Mouse (Mus musculus): Measurements from ENCODE around the gene Aldh3b3.

Gene Aldh3b3

DNA sequence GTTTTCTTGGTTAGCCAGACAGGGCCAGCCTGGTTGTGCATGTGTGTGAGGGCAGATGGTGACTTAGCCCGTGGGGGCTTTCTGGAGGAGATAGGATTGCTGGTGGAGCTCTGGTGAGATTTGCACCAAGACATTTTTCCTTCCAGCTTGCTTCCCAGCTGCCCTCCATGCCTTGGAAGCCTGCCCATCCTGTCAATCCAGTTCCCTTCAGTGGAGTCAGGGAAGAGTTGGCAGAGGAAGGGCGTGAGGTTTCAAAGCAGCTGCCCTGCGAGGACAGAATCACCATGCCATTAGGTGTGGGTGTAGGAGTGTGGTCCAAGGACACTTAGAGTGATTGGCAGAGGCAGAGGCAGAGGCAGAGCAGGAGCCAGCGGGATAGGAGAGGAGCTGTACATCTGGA is at the start of gene Aldh3b3:
Gene Aldh3b3, plus strand, starts transcription at position 176 of the 400 bp plus-strand sequence.
- DNase-seq, result no peak

- no peak for DNase-seq
Measured at GRCm38 (mm10) chr19:3910206-3910605, 48.2 kb upstream of the Aldh3b3 start.

DNA sequence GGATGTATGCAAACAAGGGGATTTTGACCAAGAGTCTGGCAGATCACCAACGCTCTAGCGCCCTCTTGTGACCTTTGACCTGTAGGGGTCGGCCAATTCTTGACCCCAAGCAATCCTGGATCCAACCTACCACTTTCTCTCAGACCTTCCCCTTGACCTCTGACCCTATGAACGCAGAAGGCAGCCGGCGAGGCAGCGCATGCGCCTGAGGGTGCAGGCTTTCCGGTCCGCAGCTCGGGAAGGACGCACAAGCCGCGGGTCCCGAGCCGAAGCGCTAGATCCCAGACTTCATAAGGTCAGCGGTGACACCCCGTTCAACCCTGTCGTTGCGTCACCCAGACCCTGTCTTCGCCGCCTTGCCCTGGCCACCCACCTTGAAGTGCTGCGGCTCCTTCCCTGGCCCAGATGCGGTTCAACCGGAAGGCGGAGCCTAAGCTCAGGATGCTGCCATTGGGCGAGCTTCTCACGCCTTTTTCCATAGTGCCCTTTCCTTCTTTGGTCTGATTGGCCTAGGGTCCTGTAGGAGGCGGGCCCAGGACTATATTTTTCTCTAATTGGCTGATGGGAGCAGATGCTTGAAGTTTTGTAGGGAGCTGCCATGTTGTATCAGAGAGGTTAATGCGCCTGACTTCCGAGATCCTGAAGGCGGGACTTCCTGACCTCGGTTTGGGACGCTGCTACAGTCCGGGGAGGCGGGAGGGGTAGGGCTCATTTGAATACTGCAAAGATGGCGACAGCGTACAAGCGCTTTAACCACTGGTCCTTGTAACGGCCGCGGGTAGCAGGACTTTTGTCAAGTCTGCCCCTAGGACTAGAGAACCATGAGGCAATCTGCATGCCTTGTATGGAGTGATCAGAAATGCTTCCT is 45.9 kb upstream of the Aldh3b3 start, which contains the start of gene Ndufs8:
Gene Ndufs8, minus strand, starts transcription at position 438 of the 868 bp plus-strand sequence.
- peak; percentile 98 for DNase-seq

DNA sequence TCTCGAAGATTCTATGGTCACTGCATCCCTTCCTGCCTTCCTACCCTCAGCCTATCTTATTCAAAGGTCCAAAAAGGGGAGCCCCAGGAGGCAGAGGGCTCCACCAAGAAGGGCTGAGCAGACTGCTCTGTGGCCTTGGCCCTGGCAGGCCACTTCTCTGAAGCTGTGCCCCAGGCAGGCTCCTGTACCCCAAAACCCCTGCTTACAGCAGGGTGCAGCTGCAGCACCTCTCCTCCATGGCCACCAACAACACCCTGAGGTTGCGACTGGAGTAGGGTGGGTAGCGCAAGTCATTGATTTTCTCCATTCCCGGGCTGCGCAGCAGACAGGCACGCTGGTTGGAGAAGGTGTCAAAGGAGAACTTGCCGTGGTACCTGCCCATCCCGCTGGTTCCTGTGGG is 44.8 kb upstream of the Aldh3b3 start:
- peak; percentile 51 for DNase-seq

DNA sequence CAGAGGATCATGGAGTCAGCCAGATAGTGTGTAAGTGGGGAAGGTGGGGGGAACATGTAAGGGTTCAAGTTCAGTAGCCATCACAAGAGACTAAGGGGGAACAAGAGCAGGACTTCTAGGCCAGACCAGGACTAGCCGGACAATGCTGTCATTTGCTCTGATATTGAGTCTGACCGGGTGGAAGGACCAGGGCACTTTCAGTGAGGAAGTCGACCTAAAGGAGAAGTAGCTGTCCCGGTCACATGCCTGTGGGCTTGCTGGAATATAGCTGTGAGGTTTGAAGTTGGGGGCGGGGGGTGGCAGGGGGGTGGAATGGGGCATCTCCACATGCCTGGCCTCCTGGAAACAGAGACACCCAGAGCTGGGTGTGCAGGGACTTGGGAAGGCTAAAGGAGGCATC is 43.9 kb upstream of the Aldh3b3 start:
- DNase-seq, result no peak

DNA sequence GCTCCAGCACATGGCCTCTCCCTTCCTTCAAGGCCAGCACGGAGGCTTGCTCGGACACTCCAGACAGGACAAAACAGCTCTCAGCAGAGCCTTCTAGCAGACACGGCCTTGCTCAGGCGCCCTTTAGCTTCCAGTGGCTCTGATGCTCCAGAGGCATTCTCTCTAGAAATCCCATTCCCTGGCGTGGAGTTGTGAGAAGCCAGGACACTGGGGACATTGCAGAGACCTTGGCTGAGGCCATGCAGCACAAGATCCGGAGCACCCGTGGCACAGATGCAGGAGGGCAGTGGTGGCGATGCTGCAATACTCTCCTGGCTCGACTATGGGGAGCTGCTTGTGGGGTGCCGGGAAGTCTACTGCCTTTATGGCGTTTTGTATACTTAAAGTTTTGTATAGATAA is 41.7 kb upstream of the Aldh3b3 start:
- no peak for DNase-seq

DNA sequence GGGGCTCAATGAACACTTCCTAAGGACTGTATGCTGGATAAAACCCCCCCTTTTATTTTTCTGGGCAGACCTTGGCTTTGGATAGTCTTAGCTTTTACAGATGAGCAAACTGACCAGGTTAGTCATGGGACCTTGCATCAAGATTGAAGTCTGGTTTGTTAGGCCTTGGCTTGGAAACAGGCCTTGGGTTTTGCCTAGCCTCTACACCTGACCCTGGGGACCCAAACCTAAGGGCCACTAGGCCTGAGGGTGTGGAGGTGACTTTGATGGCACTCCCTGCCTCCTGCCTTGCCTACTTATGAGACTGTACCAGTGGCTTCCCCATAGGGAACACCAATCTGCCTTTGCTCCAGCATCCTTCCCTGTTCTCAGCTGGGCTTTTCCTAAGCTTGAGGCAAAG is 38.5 kb upstream of the Aldh3b3 start:
- no peak for DNase-seq

DNA sequence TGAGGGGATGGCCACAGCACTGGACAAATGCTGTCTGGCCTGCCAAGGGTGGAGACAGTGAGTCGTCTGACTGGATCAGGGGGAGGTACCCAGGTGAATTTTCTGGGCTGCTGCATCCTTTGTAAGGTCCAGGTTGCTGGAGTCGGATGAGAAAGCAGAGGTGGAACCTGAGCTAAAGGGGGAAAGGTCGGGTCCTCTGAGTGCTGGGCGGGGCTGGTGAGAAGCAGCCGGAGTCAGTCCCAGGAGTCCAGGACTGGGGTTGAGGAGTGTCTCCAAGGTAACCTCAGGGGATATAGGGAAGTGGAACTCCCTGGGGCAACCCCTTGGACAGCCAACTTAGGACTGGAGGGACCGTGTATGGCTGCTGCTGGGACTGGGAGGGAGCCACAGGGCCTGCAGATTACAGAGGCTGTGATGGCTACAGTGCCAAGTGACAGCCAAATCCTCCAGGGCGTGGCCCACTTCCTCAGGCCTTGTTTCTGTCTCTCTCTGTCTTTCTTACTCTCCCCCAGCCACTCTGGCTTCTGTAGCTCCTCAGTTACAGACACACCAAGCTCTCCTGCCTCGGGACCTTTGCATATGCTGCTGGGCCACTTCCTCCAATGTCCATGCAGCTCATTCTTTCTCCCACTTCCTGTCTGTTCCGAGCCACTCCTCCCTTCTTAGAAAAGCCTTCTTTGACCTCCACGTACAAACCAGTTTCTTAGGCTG is 35.6 kb upstream of the Aldh3b3 start:
- no peak for DNase-seq

GRCm38 (mm10) chr19:3923586-3923985 is 34.9 kb upstream of the Aldh3b3 start:
- no peak for DNase-seq

DNA sequence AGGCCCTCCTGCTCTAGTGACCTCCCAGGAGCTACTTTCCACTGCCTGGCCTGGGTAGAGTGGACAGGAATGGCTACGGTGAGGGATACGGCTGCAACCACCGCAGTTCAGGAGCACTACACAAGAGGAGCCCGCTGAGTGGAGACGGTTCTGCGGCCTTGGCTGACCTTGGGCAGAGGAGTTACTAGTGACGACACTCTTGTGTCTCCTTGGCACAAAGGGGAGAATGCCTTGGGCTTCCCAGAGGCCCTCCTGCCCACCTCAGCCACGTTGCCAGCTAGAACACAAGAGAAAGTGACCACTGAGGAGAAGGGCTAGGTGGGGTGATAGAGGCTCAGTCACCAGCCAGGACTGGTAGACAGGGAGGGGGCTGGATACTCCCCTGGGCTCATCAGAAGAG is 34.3 kb upstream of the Aldh3b3 start:
- no peak for DNase-seq

DNA sequence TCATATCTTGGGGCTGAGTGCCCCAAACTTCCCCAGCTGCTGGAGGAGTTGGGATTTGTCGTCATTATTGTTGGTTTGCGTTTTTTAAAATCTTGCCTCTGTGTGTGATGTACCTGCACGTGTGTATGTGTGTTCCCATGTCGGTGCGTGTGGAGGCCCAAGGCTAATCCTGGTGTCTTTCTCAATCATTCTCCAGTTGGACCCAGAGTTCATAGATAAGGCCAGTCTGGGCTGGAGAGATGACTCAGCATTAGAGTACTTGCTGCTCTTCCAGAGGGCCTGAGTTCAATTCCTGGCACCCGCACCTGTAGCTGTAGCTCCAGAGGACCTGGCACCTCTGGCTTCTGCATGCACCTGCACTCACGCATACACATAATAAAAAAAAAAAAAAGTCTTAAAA is 33.6 kb upstream of the Aldh3b3 start:
- no peak for DNase-seq

DNA sequence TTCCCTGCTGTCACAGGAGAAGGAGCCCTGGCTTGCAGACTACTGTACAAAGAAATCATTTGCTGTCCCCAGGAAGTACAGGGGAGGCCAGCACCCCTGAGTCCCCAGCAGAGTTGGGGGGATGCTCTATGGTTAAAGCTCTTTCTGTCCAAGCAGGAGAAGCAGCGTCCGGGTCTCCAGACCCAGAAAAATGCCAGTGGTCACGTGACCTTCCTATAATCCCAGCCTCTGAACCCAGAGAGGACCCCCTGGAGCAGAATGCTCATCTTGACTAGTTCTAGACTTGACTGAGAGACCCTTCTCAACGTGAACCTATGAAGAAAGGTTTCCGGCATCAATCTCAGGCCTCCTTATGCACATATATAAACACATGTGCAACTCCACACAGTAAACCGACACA is 32.6 kb upstream of the Aldh3b3 start:
- no peak for DNase-seq

DNA sequence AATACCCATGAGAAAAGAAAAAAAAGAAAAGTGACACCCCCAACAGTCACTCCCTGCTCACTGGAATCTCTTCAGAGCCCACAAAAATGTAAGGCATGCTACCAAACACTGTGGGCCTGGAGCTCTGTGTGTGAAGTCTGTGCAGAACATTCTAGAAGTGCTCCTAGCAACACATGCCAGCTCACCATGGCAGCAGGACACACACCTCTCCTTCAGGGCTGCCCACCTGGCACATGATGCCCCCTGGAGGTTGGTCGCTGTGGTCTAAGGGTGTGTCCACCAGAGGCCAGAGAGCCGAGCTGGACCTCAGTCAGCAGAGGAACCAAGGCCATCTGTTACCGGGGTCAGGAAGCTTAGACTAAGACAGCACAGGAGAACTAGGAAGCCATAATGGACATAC is 32.2 kb upstream of the Aldh3b3 start:
- DNase-seq, result peak; percentile 73

GRCm38 (mm10) chr19:3926685-3927084 is 31.8 kb upstream of the Aldh3b3 start:
- no peak for DNase-seq

DNA sequence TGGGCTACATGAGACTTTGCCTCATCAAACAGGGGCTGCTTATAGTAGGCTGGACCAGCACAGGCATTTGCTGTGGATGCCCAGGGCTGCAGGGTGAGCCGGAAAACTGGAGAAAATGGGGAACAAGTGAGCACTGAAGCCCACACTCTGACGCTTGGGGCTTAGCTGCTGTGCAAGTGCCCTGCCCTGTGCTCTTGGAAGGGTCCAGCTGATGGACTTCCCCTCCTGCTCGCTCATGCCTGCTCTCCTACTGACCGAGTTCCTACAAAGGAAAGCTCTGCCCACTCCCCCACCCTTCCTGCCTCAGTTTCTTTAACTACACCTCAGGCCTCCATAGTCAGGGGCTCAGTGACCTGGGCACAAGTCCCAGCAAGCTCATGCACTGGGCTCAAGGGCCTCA is 30.5 kb upstream of the Aldh3b3 start:
- DNase-seq, result peak; percentile 38

GRCm38 (mm10) chr19:3928779-3929178 is 29.7 kb upstream of the Aldh3b3 start:
- no peak for DNase-seq

GRCm38 (mm10) chr19:3929211-3929941 is 29.1 kb upstream of the Aldh3b3 start, which contains the start of gene Aldh3b1:
Gene Aldh3b1, minus strand, starts transcription at chr19:3929808.
- DNase-seq, result peak; percentile 92

GRCm38 (mm10) chr19:3930262-3931057 is 28.0 kb upstream of the Aldh3b3 start:
- peak; percentile 58 for DNase-seq

DNA sequence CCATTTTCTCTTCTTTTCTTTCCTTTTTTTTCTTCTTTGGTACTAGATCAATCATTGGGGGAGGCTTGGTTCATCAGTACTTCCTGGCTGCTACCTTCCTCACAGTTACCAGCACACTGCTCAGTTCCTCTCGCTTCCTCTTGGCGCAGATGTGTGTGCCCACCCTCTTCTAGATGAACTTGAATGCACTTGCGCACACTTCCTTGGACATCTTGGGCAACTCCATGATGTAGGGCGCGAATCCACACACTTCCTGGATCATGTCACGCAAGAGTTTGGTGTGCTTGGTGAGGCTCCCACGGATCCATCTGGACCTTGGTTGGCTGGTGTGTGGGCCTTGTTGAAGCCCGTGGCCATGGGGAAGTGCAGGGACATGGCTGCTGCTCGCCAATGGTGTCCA is 26.7 kb upstream of the Aldh3b3 start:
- DNase-seq, result peak; percentile 16

DNA sequence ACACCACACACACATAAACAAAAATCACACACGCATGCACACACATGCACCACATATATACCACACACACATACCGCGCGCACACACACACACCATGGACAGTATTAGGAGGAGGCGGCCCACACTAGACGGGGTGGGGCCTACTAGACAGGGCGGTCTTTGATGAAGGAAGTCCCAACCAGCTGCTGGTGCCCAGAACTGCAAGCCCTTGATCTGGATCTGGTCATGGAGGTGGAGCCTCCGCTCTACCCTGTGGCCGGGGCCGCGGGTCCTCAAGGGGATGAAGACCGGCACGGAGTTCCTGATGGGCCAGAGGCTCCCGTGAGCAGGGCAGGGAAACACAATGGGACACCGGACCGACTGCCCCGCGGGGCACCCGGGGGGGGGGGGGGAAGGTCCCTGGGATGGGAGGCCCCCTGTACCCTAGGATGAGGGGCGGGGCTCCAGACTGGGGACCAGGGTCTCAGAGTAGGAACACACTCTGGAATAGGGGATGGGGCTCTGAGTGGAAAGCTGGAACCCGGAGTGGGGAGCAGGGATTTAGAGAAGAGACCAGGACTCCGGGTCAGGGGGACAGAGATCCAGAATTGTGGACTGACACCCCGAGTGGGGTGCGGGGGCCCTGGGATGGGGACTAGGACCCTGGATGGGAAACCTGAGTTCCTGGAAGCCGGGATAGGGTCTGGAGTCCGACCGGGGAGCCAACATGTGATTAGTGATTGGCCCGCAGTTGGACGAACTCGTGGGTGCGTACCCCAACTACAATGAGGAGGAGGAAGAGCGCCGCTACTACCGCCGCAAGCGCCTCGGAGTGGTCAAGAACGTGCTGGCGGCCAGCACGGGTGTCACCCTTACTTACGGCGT is 23.2 kb upstream of the Aldh3b3 start, which contains the start of gene Unc93b1:
Gene Unc93b1, plus strand, starts transcription at position 155 of the 864 bp plus-strand sequence.
- DNase-seq, result no peak
